Comparison of ENCODE assay signal across 20 mouse cellular contexts in the genomic region with DNA sequence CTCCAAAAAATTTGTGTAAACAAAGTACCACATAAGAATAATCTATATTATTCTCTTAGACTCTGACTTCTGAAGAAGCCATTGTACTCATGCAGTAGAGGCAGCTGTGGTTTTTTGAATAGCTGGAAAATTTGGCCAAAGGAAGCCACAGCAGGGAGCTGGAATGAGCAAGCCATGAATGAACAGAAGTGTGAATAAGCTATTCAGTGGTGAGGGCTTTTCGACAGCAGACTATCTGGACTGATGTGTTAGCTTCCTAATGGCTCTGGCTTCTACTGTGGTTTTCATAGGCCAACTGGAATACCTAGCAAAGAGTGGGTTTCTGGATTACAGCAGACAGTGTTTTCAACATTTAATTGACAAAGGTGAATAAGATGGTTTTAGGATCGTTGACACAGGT.
DNase-seq lines count a peak whose midpoint lies in the region; ATAC-seq and TF ChIP-seq lines count a peak whose summit lies in the region.
"Had no signal": no experiment of that assay in that cellular context is flagged by ENCODE, and none has a peak within 500 bp of the region (broad histone marks: within the 10 kb centered on the region; RNA-seq: fewer than 3 reads in every experiment).

No protein-coding gene starts in this region.

- no peaks in the 10 kb centered on the region for H3K36me3 ChIP-seq in hindbrain, postnatal 0 days (ENCODE audit: insufficient read depth, low read length)
- no peaks in the 10 kb centered on the region for H3K36me3 ChIP-seq in hindbrain, embryonic 14.5 days (replicated peaks; ENCODE audit: control insufficient read depth, insufficient read depth)
- H3K36me3 ChIP-seq: embryonic facial prominence, embryonic 13.5 days; forebrain, embryonic 12.5 days; heart, embryonic 12.5 days; hindbrain, embryonic 15.5 days had no signal

- no peak overlapping the region for H3K4me2 ChIP-seq in hindbrain, postnatal 0 days (ENCODE audit: low read depth, low read length)
- no peak overlapping the region for H3K4me2 ChIP-seq in hindbrain, embryonic 14.5 days (replicated peaks)
- H3K4me2 ChIP-seq: embryonic facial prominence, embryonic 13.5 days; forebrain, embryonic 12.5 days; heart, embryonic 12.5 days; hindbrain, embryonic 15.5 days had no signal

- TF ChIP-seq CTCF in hindbrain, postnatal 0 days (IDR thresholded peaks at IDR 0.05; ENCODE audit: low read depth): no peak
- TF ChIP-seq CTCF in brain, embryonic 14.5 days (IDR thresholded peaks at IDR 0.05; ENCODE audit: borderline replicate concordance, extremely low read depth, insufficient read depth, insufficient read length): no peak

- DNase-seq in embryo, embryonic 10.5 days (ENCODE audit: low spot score): peak; percentile 3
- DNase-seq in embryo, embryonic 11 days: no peak
- DNase-seq in hindbrain, postnatal 0 days (ENCODE audit: low spot score): peak; percentile 36
- DNase-seq in hindbrain, embryonic 14.5 days (ENCODE audit: low spot score): no peak
- peak; percentile 21 for DNase-seq in MN1 (ENCODE audit: low spot score)
- DNase-seq in brain, embryonic 14.5 days (ENCODE audit: low read depth): peak; percentile 15
- DNase-seq: adrenal gland, adult 8-10 months; adrenal gland, postnatal 36 days; cerebellum, adult 11 months; cerebellum, adult 8-10 months; cerebellum, postnatal 25 days; gastrocnemius, adult 2 months; gastrocnemius, postnatal 25 days had no signal

- H3K9ac ChIP-seq in hindbrain, postnatal 0 days (replicated peaks; ENCODE audit: low read length): no peak overlapping the region
- H3K9ac ChIP-seq in hindbrain, embryonic 14.5 days: no peak overlapping the region
- H3K9ac ChIP-seq: embryonic facial prominence, embryonic 13.5 days; forebrain, embryonic 12.5 days; heart, embryonic 12.5 days; hindbrain, embryonic 15.5 days had no signal

- no peaks in the 10 kb centered on the region for H3K4me1 ChIP-seq in hindbrain, postnatal 0 days (ENCODE audit: insufficient read depth, low read length)
- no peaks in the 10 kb centered on the region for H3K4me1 ChIP-seq in hindbrain, embryonic 14.5 days (replicated peaks; ENCODE audit: control insufficient read depth, insufficient read depth, low read length)
- H3K4me1 ChIP-seq: embryonic facial prominence, embryonic 13.5 days; forebrain, embryonic 12.5 days; heart, embryonic 12.5 days; hindbrain, embryonic 15.5 days had no signal

- H3K27ac ChIP-seq in hindbrain, postnatal 0 days: no peak overlapping the region
- no peak overlapping the region for H3K27ac ChIP-seq in hindbrain, embryonic 14.5 days
- H3K27ac ChIP-seq: embryonic facial prominence, embryonic 13.5 days; forebrain, embryonic 12.5 days; gastrocnemius, adult 2 months; hindbrain, embryonic 15.5 days had no signal

- no peaks in the 10 kb centered on the region for H3K27me3 ChIP-seq in hindbrain, postnatal 0 days (ENCODE audit: insufficient read depth, low read length)
- no peaks in the 10 kb centered on the region for H3K27me3 ChIP-seq in hindbrain, embryonic 14.5 days (ENCODE audit: control insufficient read depth, insufficient read depth, low read length)
- H3K27me3 ChIP-seq: CH12.LX; embryonic facial prominence, embryonic 13.5 days; forebrain, embryonic 12.5 days; heart, embryonic 12.5 days; hindbrain, embryonic 15.5 days had no signal

- 41% methylated on average over 2 of the region's 2 CpGs for WGBS in hindbrain, postnatal 0 days
- whole genome bisulfite sequencing in hindbrain, embryonic 14.5 days: 55% methylated on average over 2 of the region's 2 CpGs

- no peaks in the 10 kb centered on the region for H3K9me3 ChIP-seq in hindbrain, postnatal 0 days (ENCODE audit: low read length)
- no peaks in the 10 kb centered on the region for H3K9me3 ChIP-seq in hindbrain, embryonic 14.5 days (ENCODE audit: control insufficient read depth, low read length)
- H3K9me3 ChIP-seq: embryonic facial prominence, embryonic 13.5 days; forebrain, embryonic 12.5 days; heart, embryonic 12.5 days; hindbrain, embryonic 15.5 days had no signal

- no peak for ATAC-seq in hindbrain, postnatal 0 days
- no peak for ATAC-seq in hindbrain, embryonic 14.5 days (ENCODE audit: low FRiP score)
- ATAC-seq: inflammation-experienced regulatory T-cells, adult 6 months; intestine, postnatal 0 days had no signal

- no peak for TF ChIP-seq POLR2A in brain, embryonic 14.5 days (IDR thresholded peaks at IDR 0.05; ENCODE audit: borderline replicate concordance, extremely low read depth, insufficient read depth, insufficient read length, poor library complexity, severe bottlenecking)

- no peak overlapping the region for H3K4me3 ChIP-seq in hindbrain, postnatal 0 days (ENCODE audit: low read length)
- no peak overlapping the region for H3K4me3 ChIP-seq in hindbrain, embryonic 14.5 days (replicated peaks; ENCODE audit: low read length)
- H3K4me3 ChIP-seq: embryonic facial prominence, embryonic 13.5 days; forebrain, embryonic 12.5 days; gastrocnemius, adult 2 months; heart, embryonic 12.5 days; hindbrain, embryonic 15.5 days had no signal

Comparison
In these comparisons a context has a peak if more than half of its experiments do, and no peak if none do; other contexts are left out.
1. DNase-seq: peak in embryo, embryonic 10.5 days (single experiment), hindbrain, postnatal 0 days (single experiment), MN1 (single experiment) and brain, embryonic 14.5 days (single experiment); none in embryo, embryonic 11 days (single experiment) and hindbrain, embryonic 14.5 days (single experiment).